Mouse (Mus musculus) myocyte (in vitro differentiated cells): ENCODE data around the gene Dlg4.

Experiments
- CEBPB ChIP-seq: IDR thresholded peaks from 2 replicates; pipeline ENCODE4 v1.6.1; 2011; ENCODE audit warnings: mild to moderate bottlenecking, moderate library complexity; ENCODE audit not compliant: poor library complexity, insufficient read depth, severe bottlenecking
- E2F4 ChIP-seq: IDR thresholded peaks from one replicate; pipeline ENCODE4 v1.6.1; 2011; ENCODE audit warnings: mild to moderate bottlenecking, control low read depth, moderate library complexity; ENCODE audit not compliant: insufficient read depth
- MAX ChIP-seq: IDR thresholded peaks from one replicate; pipeline ENCODE4 v1.6.1; 2011; ENCODE audit warnings: low read depth, mild to moderate bottlenecking, control low read depth
- MYOD1 ChIP-seq, 3 experiments: IDR thresholded peaks; one replicate each; pipeline ENCODE4 v1.6.1; 2011; ENCODE audit warnings: control low read depth in 2 of 3, low read depth in 2 of 3, mild to moderate bottlenecking in 2 of 3, moderate library complexity in 1 of 3; ENCODE audit not compliant: insufficient read length in 2 of 3, control insufficient read depth in 1 of 3
- POLR2A ChIP-seq: IDR thresholded peaks from one replicate; pipeline ENCODE4 v1.6.1; 2011; ENCODE audit warnings: low read depth, mild to moderate bottlenecking, control low read depth, moderate library complexity; ENCODE audit not compliant: insufficient read length
- POLR2AphosphoS2 ChIP-seq: IDR thresholded peaks from one replicate; pipeline ENCODE4 v1.6.1; 2011; ENCODE audit warnings: low read depth, control low read depth; ENCODE audit not compliant: insufficient read length
- TCF12 ChIP-seq: IDR thresholded peaks from one replicate; pipeline ENCODE4 v1.6.1; 2011; ENCODE audit warnings: mild to moderate bottlenecking, control low read depth; ENCODE audit not compliant: poor library complexity, insufficient read depth, severe bottlenecking
- USF1 ChIP-seq: IDR thresholded peaks from one replicate; pipeline ENCODE4 v1.6.1; 2011; ENCODE audit warnings: low read depth, mild to moderate bottlenecking, control low read depth, moderate library complexity

DNA sequence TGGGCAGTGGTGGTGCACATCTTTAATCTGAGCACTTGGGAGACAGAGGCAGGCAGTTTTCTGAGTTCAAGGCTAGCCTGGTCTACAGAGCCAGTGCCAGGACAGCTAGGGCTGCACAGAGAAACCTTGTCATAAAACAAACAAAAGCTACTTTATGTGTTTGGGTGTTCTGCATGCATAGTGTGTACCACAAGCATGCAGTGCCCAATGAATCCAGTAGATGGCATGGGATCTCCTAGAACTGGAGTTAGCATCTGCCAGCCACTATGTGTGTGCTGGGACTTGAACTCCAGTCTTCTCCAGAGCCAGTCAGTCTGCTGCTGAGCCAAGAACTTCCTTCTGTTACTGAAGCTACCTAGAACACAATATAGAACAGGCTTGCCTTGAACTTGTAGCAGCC, 14.9 kb upstream of the Dlg4 start:
- TF ChIP-seq POLR2A: no peak
- no peak for TF ChIP-seq USF1
- no peak for TF ChIP-seq MAX
- no peak for TF ChIP-seq E2F4
- TF ChIP-seq TCF12: no peak
- TF ChIP-seq CEBPB: no peak
- TF ChIP-seq POLR2AphosphoS2: no peak
- TF ChIP-seq MYOD1 (IDR thresholded peaks at IDR 0.05; ENCODE audit: control insufficient read depth in 1 of 3, insufficient read length in 2 of 3, low read depth in 2 of 3): no peak
